ENCODE assay signal across 8 mouse cellular contexts in the genomic region with DNA sequence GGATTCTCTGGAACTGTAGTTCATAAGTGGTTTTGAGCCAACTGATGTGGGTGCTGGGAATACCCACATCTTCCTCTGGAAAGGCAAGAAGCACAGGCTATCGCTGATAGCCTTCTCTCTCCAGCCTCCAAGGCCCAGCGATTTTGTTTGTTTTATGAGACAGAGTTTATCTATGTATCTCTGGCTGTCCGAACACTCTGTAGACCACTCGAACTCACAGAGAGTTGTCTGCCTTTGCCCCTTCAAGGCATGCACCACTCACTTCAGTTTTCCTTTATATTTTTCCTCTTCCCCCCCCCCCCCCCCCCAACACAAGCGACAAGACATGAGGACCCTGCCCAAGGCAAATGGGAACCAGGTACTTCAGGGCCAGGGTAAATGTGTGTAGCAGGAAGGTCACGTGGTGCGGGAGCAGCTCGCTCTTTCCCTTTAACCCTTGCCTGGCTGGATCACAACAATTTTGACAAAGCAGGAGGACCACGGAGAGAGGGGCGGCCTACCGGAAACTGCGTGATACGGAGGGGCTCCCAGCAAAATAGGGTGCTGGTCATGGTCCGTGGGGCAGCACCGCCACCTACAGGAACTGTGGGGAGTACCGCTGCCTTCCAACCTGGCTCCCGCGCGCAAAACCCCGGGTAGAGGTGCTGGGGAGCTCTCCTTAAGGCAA. TPM values are rescaled to one million over a fixed set of nuclear protein-coding genes. Genes with fewer than 3 reads are reported as not detected.
DNase-seq lines count a peak whose midpoint lies in the region; ATAC-seq and TF ChIP-seq lines count a peak whose summit lies in the region.

No protein-coding gene starts in this region.

- TF ChIP-seq POLR2A in thymus, adult 2 months (IDR thresholded peaks at IDR 0.05; ENCODE audit: control insufficient read depth, extremely low read depth, insufficient read depth, low read length, poor library complexity), result no peak

- TF ChIP-seq CTCF in layer of hippocampus, adult 2 months (conservative IDR thresholded peaks at IDR 0.05), result peak; percentile 86
- peak; percentile 91 for TF ChIP-seq CTCF in lung, embryonic 14.5 days (IDR thresholded peaks at IDR 0.05; ENCODE audit: low read depth)
- TF ChIP-seq CTCF in thymus, adult 2 months (IDR thresholded peaks at IDR 0.05; ENCODE audit: borderline replicate concordance, control insufficient read depth, extremely low read depth, insufficient read depth, low read length, poor library complexity), result peak; percentile 89

- in situ Hi-C loops in ES-E14 (cut with MboI; ENCODE audit: low sequenced_read_pairs in 2 of 2, unreplicated experiment in 2 of 2), result no loop called here

- H3K4me2 ChIP-seq in forebrain, embryonic 16.5 days (ENCODE audit: low read length), result peak overlapping the region; percentile 70
- H3K4me2 ChIP-seq in lung, embryonic 14.5 days, result peak overlapping the region; percentile 73

- no peaks in the 10 kb centered on the region for H3K9me3 ChIP-seq in ES-E14 (ENCODE audit: control insufficient read depth, insufficient read depth, low read depth, low read length)
- H3K9me3 ChIP-seq in forebrain, embryonic 16.5 days (ENCODE audit: control insufficient read depth, low read length), result no peaks in the 10 kb centered on the region
- H3K9me3 ChIP-seq in lung, embryonic 14.5 days (ENCODE audit: low read depth, low read length), result no peaks in the 10 kb centered on the region

- 5% methylated on average over 20 of the region's 20 CpGs for WGBS in forebrain, embryonic 16.5 days
- 3% methylated on average over 20 of the region's 20 CpGs for WGBS in lung, embryonic 14.5 days
- 8% methylated on average over 20 of the region's 20 CpGs for WGBS in thymus, adult 2 months

- H3K9ac ChIP-seq in ES-E14 (ENCODE audit: insufficient read depth, low read depth, low read length, poor library complexity, severe bottlenecking), result peak overlapping the region; percentile 68; the same call in 1 of the 2 replicates
- H3K9ac ChIP-seq in forebrain, embryonic 16.5 days (replicated peaks; ENCODE audit: low read depth, low read length), result peak overlapping the region; percentile 50
- peak overlapping the region; percentile 48 for H3K9ac ChIP-seq in lung, embryonic 14.5 days

- no peak overlapping the region for H3K27ac ChIP-seq in ES-E14 (ENCODE audit: insufficient read depth, low read depth, low read length, poor library complexity, severe bottlenecking)
- H3K27ac ChIP-seq in forebrain, embryonic 16.5 days (ENCODE audit: low read length), result peak overlapping the region; percentile 31
- H3K27ac ChIP-seq in layer of hippocampus, adult 2 months, result no peak overlapping the region
- peak overlapping the region; percentile 18; the same call in 1 of the 2 replicates for H3K27ac ChIP-seq in lung, embryonic 14.5 days (ENCODE audit: low read depth)
- H3K27ac ChIP-seq in thymus, adult 2 months (ENCODE audit: control insufficient read depth, insufficient read depth, low read length), result no peak overlapping the region

- H3K4me1 ChIP-seq in ES-E14 (ENCODE audit: control insufficient read depth in 2 of 2, insufficient read depth in 2 of 2, low read length in 2 of 2, poor library complexity in 1 of 2), result peaks cover 0 to 4% of the 10 kb centered on the region in 2 experiments; a peak in 1 of 4 replicates
- peaks cover 8% of the 10 kb centered on the region for H3K4me1 ChIP-seq in forebrain, embryonic 16.5 days (replicated peaks; ENCODE audit: control insufficient read depth, insufficient read depth, low read length)
- no peaks in the 10 kb centered on the region for H3K4me1 ChIP-seq in lung, embryonic 14.5 days (ENCODE audit: insufficient read depth)
- peaks cover 4% of the 10 kb centered on the region; the same call in 1 of the 2 replicates for H3K4me1 ChIP-seq in thymus, adult 2 months (replicated peaks; ENCODE audit: control insufficient read depth, insufficient read depth, low read length)

- no peaks in the 10 kb centered on the region for H3K27me3 ChIP-seq in forebrain, embryonic 16.5 days (replicated peaks; ENCODE audit: control insufficient read depth, insufficient read depth, low read length)
- no peaks in the 10 kb centered on the region for H3K27me3 ChIP-seq in lung, embryonic 14.5 days (ENCODE audit: insufficient read depth, low read length)
- H3K27me3 ChIP-seq in thymus, adult 2 months (ENCODE audit: control insufficient read depth, insufficient read depth, low read length), result no peaks in the 10 kb centered on the region

- H3K36me3 ChIP-seq in ES-E14 (ENCODE audit: control insufficient read depth, insufficient read depth, low read length, poor library complexity, severe bottlenecking), result no peaks in the 10 kb centered on the region
- H3K36me3 ChIP-seq in forebrain, embryonic 16.5 days (ENCODE audit: control insufficient read depth, insufficient read depth), result no peaks in the 10 kb centered on the region
- H3K36me3 ChIP-seq in lung, embryonic 14.5 days (ENCODE audit: insufficient read depth), result no peaks in the 10 kb centered on the region
- H3K36me3 ChIP-seq in thymus, adult 2 months (ENCODE audit: control insufficient read depth, insufficient read depth, low read length), result no peaks in the 10 kb centered on the region

- H3K4me3 ChIP-seq in ES-E14 (ENCODE audit: insufficient read depth in 1 of 2, low read depth in 1 of 2, low read length in 2 of 2, poor library complexity in 1 of 2, severe bottlenecking in 1 of 2), result peak overlapping the region; percentile 45 to 70
- peak overlapping the region; percentile 42 for H3K4me3 ChIP-seq in forebrain, embryonic 16.5 days (replicated peaks; ENCODE audit: low read length)
- H3K4me3 ChIP-seq in layer of hippocampus, adult 2 months, result peak overlapping the region; percentile 59
- peak overlapping the region; percentile 38 for H3K4me3 ChIP-seq in lung, embryonic 14.5 days (ENCODE audit: low read depth, low read length)
- peak overlapping the region; percentile 42 for H3K4me3 ChIP-seq in thymus, adult 2 months (ENCODE audit: control insufficient read depth, insufficient read depth, low read length)

- peak; percentile 74 for DNase-seq in ES-E14 (ENCODE audit: low read depth, low spot score)
- DNase-seq in cerebellum, adult 11-12 months, result peak; percentile 68
- DNase-seq in heart, postnatal 4 days, result peak; percentile 78
- peak; percentile 52 to 76 for DNase-seq in layer of hippocampus, adult 2 months (ENCODE audit: low spot score in 2 of 2)
- peak; percentile 91 for DNase-seq in lung, embryonic 14.5 days
- DNase-seq in thymus, adult 2 months, result peak; percentile 86

- peak; percentile 97 for ATAC-seq in forebrain, embryonic 16.5 days
- peak; percentile 94 for ATAC-seq in lung, embryonic 14.5 days (ENCODE audit: insufficient read depth)
- ATAC-seq in neutrophil, adult 5-6 weeks (ENCODE audit: extremely low read depth, insufficient number of reproducible peaks, low FRiP score, poor library complexity, severe bottlenecking), result peak; percentile 68

TF ChIP-seq in ES-E14, 5 proteins besides CTCF, POLR2A, EP300 and RAD21:
- TF ChIP-seq HCFC1 (IDR thresholded peaks at IDR 0.05; ENCODE audit: borderline replicate concordance, insufficient read depth, low read length), result 0 out of 2 replicates have a peak, but pooled peaks have one; percentile 40
- TF ChIP-seq MAFK (IDR thresholded peaks at IDR 0.05; ENCODE audit: insufficient read depth, low read depth, low read length), result no peak
- no peak for TF ChIP-seq CHD2 (IDR thresholded peaks at IDR 0.05; ENCODE audit: low read depth, low read length)
- no peak for TF ChIP-seq ZC3H11A (IDR thresholded peaks at IDR 0.05; ENCODE audit: borderline replicate concordance, low read depth, low read length)

RNA-seq across cellular contexts. Expression of a gene that starts 12.5 kb away (rescaled TPM):
- total RNA-seq in ES-E14 (2012; rRNA removed), result not detected in 2 replicates
- polyA plus RNA-seq in forebrain, embryonic 16.5 days (2015; fragmentation: Nextera tagmentation; extraction: Ambion mirVana), result 0.68 and 0.76 TPM in 2 replicates
- under 1 TPM in 1 of 2 experiments, not detected in 1; 0.71 TPM for total RNA-seq in heart, postnatal 4 days (2021)
- under 1 TPM in 1 of 2 experiments, not detected in 1; 0.59 TPM for total RNA-seq in layer of hippocampus, adult 2 months (2021)
- polyA plus RNA-seq in lung, embryonic 14.5 days (2014; fragmentation: Nextera tagmentation; extraction: Ambion mirVana), result 0.28 TPM in 1 of 2 replicates, not detected in the other
- not detected in 2 replicates for total RNA-seq in neutrophil, adult 5-6 weeks (2017)
- polyA plus RNA-seq in thymus, adult 2 months (2012; rRNA removed), result not detected in 2 replicates

RNA-seq across cellular contexts. Expression of a gene that starts 42.8 kb away (rescaled TPM):
- 20.1 and 20.3 TPM in 2 replicates for total RNA-seq in ES-E14 (2012; rRNA removed)
- 10.5 and 10.9 TPM in 2 replicates for polyA plus RNA-seq in forebrain, embryonic 16.5 days (2015; fragmentation: Nextera tagmentation; extraction: Ambion mirVana)
- 10 to 100 TPM; 21.8 to 21.9 TPM for total RNA-seq in heart, postnatal 4 days (2021)
- total RNA-seq in layer of hippocampus, adult 2 months (2021), result 10 to 100 TPM; 91.3 to 94.5 TPM
- polyA plus RNA-seq in lung, embryonic 14.5 days (2014; fragmentation: Nextera tagmentation; extraction: Ambion mirVana), result 5.1 and 5.5 TPM in 2 replicates
- 118 and 126 TPM in 2 replicates for total RNA-seq in neutrophil, adult 5-6 weeks (2017)
- polyA plus RNA-seq in thymus, adult 2 months (2012; rRNA removed), result 4.0 and 4.4 TPM in 2 replicates

RNA-seq across cellular contexts. Expression of a gene that starts 52.2 kb away (rescaled TPM):
- 23.6 and 37.2 TPM in 2 replicates for total RNA-seq in ES-E14 (2012; rRNA removed)
- 49.1 and 54.2 TPM in 2 replicates for polyA plus RNA-seq in forebrain, embryonic 16.5 days (2015; fragmentation: Nextera tagmentation; extraction: Ambion mirVana)
- total RNA-seq in heart, postnatal 4 days (2021), result 10 to 100 TPM; 39.2 to 40.0 TPM
- total RNA-seq in layer of hippocampus, adult 2 months (2021), result 10 to 100 TPM; 47.8 to 48.8 TPM
- 53.8 and 54.1 TPM in 2 replicates for polyA plus RNA-seq in lung, embryonic 14.5 days (2014; fragmentation: Nextera tagmentation; extraction: Ambion mirVana)
- 22.8 and 25.3 TPM in 2 replicates for total RNA-seq in neutrophil, adult 5-6 weeks (2017)
- 13.8 and 17.8 TPM in 2 replicates for polyA plus RNA-seq in thymus, adult 2 months (2012; rRNA removed)

Comparison
In these comparisons a context has a peak if more than half of its experiments do, and no peak if none do; other contexts are left out.
1. H3K27ac ChIP-seq: peak in forebrain, embryonic 16.5 days (single experiment) and lung, embryonic 14.5 days (single experiment); none in ES-E14 (single experiment), layer of hippocampus, adult 2 months (single experiment) and thymus, adult 2 months (single experiment).
2. Peak in every context shown above with its lines, with median percentiles within 50 percentile points of each other: DNase-seq, H3K4me3 ChIP-seq, H3K9ac ChIP-seq, ATAC-seq and CTCF ChIP-seq.